In genomic region chr2:151040411-151040810, GRCm38 (mm10) we compare ENCODE assay signal across 1 mouse cellular context.
TF ChIP-seq lines count a peak whose summit lies in the region.

No protein-coding gene starts in this region.

TF ChIP-seq in CH12.LX, 34 proteins besides CTCF, POLR2A, EP300 and RAD21:
- TF ChIP-seq BHLHE40 (IDR thresholded peaks at IDR 0.05; ENCODE audit: low read depth, low read length), result no peak
